Mouse (Mus musculus): ENCODE results near the gene Gabrd. TPM values are rescaled to one million over a fixed set of nuclear protein-coding genes. Genes with fewer than 3 reads are reported as not detected.

Gabrd gene
- polyA plus RNA-seq, 1 experiment from 2014 or later, result 0.21 TPM

DNA sequence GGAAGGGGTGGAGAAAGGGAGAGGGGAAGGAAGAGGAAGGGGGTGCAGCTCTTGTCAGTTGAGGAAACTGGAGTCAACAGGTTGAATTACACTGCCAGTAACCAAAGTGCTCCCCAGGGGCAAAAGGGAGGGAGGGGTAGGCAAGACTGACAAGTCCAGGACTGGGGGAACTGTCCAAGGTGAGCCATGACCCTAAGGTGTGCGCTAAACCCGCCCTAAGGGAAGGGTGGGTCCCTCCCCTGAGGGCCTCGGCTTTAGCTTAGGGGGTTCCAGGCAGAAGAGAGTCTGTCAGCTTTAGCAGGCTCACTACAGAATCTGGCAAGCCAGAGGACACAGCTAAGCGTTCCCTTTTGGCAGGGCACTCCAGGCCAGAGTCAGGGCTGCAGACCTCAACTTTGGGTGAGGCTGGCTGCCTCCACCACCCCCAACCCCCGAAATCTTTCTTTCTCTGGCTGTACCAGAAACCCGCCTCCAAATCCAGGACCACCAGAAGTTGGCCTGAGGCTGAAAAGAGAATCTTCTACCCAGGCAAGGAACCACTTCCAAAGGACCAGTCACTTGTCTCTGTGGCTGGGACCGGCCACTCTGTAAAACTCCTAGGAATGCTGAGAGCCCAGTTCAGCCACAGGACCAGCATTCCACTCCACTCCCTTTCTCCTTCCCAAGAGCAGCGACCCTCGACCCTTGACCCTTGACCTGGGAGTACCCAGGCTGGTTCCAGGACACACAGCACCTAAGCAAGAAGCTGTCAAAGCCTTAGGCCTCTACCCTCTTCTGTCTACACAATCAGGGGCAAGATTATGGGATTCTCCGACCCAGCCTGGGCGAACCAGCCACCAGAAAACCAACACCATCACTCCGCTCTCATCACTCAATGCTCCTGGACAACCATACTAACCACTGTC lies 38.1 kb downstream of the Gabrd start:
- H3K36me3 ChIP-seq, result no peaks in the 10 kb centered on the region
- no peak overlapping the region for H3K9ac ChIP-seq (replicated peaks)
- no peak overlapping the region for H3K4me2 ChIP-seq
- peaks cover 11% of the 10 kb centered on the region; the same call in 1 of the 2 replicates for H3K4me1 ChIP-seq (replicated peaks)
- H3K27me3 ChIP-seq, result peaks cover 84% of the 10 kb centered on the region
- 36% methylated on average over 12 of the region's 12 CpGs for WGBS
- no peak overlapping the region for H3K4me3 ChIP-seq (replicated peaks)
- ATAC-seq (ENCODE audit: insufficient number of reproducible peaks, insufficient read depth, low FRiP score, low TSS enrichment, low read depth), result no peak
- H3K9me3 ChIP-seq, result no peaks in the 10 kb centered on the region
- no peak overlapping the region for H3K27ac ChIP-seq

DNA sequence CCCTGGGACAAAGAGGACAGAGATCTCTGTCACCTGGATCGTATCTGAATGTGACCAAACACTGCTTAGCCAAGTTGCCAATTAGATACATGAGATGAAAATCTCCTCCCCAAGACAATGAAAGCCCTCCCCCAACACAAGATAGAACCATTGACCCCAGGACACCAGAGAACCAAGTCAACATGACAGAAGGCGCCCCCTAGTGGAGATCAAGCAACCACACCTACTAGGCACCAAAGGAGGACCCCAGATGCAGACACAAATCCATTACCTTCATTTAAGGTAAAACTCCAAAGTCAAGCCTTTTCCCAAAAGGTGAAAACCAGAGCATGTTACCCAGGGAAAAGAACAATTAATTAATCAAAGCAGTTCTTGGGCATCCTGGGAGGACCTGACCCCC lies 40.3 kb downstream of the Gabrd start:
- no peaks in the 10 kb centered on the region for H3K9me3 ChIP-seq
- no peak overlapping the region for H3K4me3 ChIP-seq (replicated peaks)
- WGBS, result 49% methylated on average over 2 of the region's 2 CpGs
- no peak overlapping the region for H3K9ac ChIP-seq (replicated peaks)
- no peak overlapping the region for H3K4me2 ChIP-seq
- no peak for ATAC-seq (ENCODE audit: insufficient number of reproducible peaks, insufficient read depth, low FRiP score, low TSS enrichment, low read depth)
- H3K27ac ChIP-seq, result no peak overlapping the region
- H3K36me3 ChIP-seq, result no peaks in the 10 kb centered on the region
- peaks cover 11% of the 10 kb centered on the region; the same call in 1 of the 2 replicates for H3K4me1 ChIP-seq (replicated peaks)
- peaks cover 62% of the 10 kb centered on the region for H3K27me3 ChIP-seq

DNA sequence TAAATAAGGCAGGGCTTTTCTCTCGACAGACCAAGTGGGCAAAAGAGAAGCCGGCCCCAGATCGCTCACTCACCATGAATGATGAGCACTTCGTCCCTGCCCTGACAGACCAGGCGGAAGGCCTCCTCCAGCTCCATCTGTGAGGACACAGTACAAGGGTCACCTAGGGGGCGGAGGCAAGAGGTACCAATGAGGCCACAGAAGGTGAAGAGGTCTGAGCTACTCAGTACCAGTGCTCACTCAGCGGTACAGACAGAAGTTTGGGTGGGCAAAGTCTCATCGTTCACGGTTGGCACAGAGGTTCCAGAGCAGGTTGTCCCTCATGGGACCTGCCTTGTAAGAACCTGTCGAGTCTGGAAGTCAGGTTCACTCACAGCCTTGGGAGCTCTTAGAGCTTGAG lies 41.6 kb downstream of the Gabrd start:
- no peak overlapping the region for H3K27ac ChIP-seq
- no peak overlapping the region for H3K4me2 ChIP-seq
- no peak for ATAC-seq (ENCODE audit: insufficient number of reproducible peaks, insufficient read depth, low FRiP score, low TSS enrichment, low read depth)
- H3K9me3 ChIP-seq, result no peaks in the 10 kb centered on the region
- 0 out of 2 replicates have a peak, but pooled peaks cover 2% of the 10 kb centered on the region for H3K4me1 ChIP-seq (replicated peaks)
- WGBS, result 90% methylated on average over 10 of the region's 10 CpGs
- no peaks in the 10 kb centered on the region for H3K36me3 ChIP-seq
- H3K27me3 ChIP-seq, result peaks cover 50% of the 10 kb centered on the region
- no peak overlapping the region for H3K4me3 ChIP-seq (replicated peaks)
- H3K9ac ChIP-seq (replicated peaks), result no peak overlapping the region

DNA sequence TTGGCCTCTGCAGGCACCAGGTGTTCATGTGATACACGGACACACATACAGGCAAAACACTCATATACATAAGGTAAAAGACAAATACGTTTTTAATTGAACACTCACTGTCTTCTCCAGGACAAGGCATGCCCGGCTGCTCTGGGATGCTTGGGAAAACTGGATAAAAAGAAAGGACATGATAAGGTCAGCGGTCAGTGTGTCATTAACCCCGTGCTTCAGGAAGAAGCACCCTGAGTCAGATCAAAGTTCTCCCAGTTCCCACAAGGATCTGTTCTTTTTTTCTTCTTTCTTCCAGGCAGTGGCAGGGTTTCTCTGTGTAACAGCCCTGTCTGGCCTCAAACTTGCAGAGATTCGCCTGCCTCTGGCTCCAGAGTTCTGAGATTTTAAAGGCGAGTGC lies 43.4 kb downstream of the Gabrd start:
- no peaks in the 10 kb centered on the region for H3K9me3 ChIP-seq
- H3K27me3 ChIP-seq, result peaks cover 32% of the 10 kb centered on the region
- no peak overlapping the region for H3K4me3 ChIP-seq (replicated peaks)
- no peak overlapping the region for H3K27ac ChIP-seq
- H3K9ac ChIP-seq (replicated peaks), result no peak overlapping the region
- no peaks in the 10 kb centered on the region for H3K4me1 ChIP-seq (replicated peaks)
- WGBS, result 78% methylated on average over 7 of the region's 7 CpGs
- no peak for ATAC-seq (ENCODE audit: insufficient number of reproducible peaks, insufficient read depth, low FRiP score, low TSS enrichment, low read depth)
- no peaks in the 10 kb centered on the region for H3K36me3 ChIP-seq
- no peak overlapping the region for H3K4me2 ChIP-seq

DNA sequence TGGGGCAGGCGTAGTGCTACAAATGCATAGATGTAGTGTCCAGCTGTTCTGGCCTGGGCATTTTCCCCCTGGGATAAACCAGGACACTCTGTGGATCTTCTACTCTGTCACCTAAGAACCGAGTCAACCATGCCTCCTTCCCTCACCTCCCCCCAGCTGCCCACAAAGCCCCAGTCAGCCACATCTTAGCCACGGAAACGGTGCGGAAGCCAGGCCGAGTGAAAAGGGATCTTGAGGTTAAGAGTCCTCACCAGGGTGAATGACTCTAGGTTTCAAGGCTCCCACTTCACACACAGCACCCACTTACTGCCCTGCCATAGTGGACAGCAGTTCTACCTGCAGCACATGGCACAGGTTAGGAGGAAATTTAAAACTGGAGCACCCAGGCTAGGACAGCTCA lies 43.9 kb downstream of the Gabrd start:
- no peak overlapping the region for H3K9ac ChIP-seq (replicated peaks)
- no peaks in the 10 kb centered on the region for H3K36me3 ChIP-seq
- H3K9me3 ChIP-seq, result no peaks in the 10 kb centered on the region
- H3K4me1 ChIP-seq (replicated peaks), result no peaks in the 10 kb centered on the region
- no peak overlapping the region for H3K4me3 ChIP-seq (replicated peaks)
- H3K27ac ChIP-seq, result no peak overlapping the region
- WGBS, result 87% methylated on average over 6 of the region's 6 CpGs
- ATAC-seq (ENCODE audit: insufficient number of reproducible peaks, insufficient read depth, low FRiP score, low TSS enrichment, low read depth), result no peak
- peaks cover 27% of the 10 kb centered on the region for H3K27me3 ChIP-seq
- no peak overlapping the region for H3K4me2 ChIP-seq

DNA sequence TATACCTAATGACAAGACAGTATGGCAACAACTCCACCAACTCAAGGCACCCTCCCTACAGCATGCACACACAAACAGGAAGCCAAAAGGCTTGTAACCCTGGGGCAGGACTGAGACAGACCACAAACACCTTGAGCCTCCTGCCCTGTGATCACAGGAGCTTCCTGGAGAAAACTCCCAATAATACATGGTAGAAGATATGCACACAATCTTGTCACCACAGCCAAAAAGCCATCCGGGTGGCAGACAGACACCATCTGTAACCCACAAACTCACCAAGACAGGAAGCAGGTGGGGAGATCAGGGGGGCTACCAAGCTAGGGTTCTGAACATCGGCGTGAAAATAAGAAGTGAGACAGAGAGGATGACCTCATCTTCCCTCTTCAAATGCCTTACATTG lies 45.3 kb downstream of the Gabrd start:
- Histone ChIP-seq H3K4me3 (replicated peaks) (no peak overlapping the region), H3K9me3 (no peaks in the 10 kb centered on the region), H3K4me1 (replicated peaks) (no peaks in the 10 kb centered on the region), H3K36me3 (no peaks in the 10 kb centered on the region), H3K9ac (replicated peaks) (no peak overlapping the region), H3K27ac (no peak overlapping the region), H3K4me2 (no peak overlapping the region), H3K27me3 (peaks cover 13% of the 10 kb centered on the region)
- WGBS, result 90% methylated on average over 3 of the region's 3 CpGs
- ATAC-seq (ENCODE audit: insufficient number of reproducible peaks, insufficient read depth, low FRiP score, low TSS enrichment, low read depth), result no peak

DNA sequence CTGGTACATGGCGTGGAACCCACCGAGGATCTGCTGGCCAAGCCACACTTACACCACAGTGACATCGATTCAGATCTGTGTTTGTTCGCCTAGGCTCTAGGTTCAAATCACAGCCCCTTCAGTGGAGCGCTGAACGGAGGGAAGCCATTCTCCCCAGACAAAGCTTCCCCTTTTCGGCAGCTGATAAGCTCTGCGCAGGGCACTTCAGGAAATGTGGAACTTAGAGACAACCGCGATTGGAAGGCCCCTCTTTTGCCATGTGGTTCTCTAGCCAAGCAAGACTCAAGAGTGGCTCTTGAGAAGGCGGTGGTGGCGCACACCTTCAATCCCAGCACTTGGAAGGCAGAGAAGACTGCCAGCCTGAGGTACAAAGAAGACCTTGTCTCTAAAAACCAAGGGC lies 51.6 kb downstream of the Gabrd start:
- no peaks in the 10 kb centered on the region for H3K36me3 ChIP-seq
- H3K9ac ChIP-seq (replicated peaks), result no peak overlapping the region
- no peak overlapping the region for H3K4me3 ChIP-seq (replicated peaks)
- H3K27me3 ChIP-seq, result peaks cover 46% of the 10 kb centered on the region
- H3K27ac ChIP-seq, result no peak overlapping the region
- no peak for ATAC-seq (ENCODE audit: insufficient number of reproducible peaks, insufficient read depth, low FRiP score, low TSS enrichment, low read depth)
- H3K9me3 ChIP-seq, result no peaks in the 10 kb centered on the region
- H3K4me1 ChIP-seq (replicated peaks), result peaks cover 23% of the 10 kb centered on the region
- WGBS, result 92% methylated on average over 12 of the region's 12 CpGs
- no peak overlapping the region for H3K4me2 ChIP-seq

DNA sequence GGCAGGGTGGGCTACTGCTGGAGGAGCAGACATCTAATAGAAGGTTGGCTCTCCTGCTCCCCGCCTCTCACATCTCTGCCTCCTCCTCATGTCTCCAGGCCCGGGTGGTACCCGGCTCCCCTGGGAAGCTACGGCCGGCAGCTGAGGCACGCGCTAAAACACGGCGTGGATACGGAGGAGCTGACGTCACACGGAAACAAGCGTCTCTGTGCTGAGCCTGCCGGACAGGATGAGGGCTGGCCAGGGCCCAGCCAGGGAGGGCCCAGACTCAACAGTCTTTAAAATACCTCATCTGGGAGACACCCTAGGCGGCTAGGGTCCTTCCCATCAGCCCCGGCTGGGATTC lies 52.3 kb downstream of the Gabrd start:
- peaks cover 46% of the 10 kb centered on the region for H3K27me3 ChIP-seq
- H3K4me3 ChIP-seq (replicated peaks), result peak overlapping the region; percentile 54
- WGBS, result 6% methylated on average over 16 of the region's 16 CpGs
- H3K4me2 ChIP-seq, result peak overlapping the region; percentile 95
- peaks cover 23% of the 10 kb centered on the region for H3K4me1 ChIP-seq (replicated peaks)
- no peaks in the 10 kb centered on the region for H3K9me3 ChIP-seq
- H3K9ac ChIP-seq (replicated peaks), result peak overlapping the region; percentile 64
- no peak overlapping the region for H3K27ac ChIP-seq
- no peaks in the 10 kb centered on the region for H3K36me3 ChIP-seq
- peak; percentile 81 for ATAC-seq (ENCODE audit: insufficient number of reproducible peaks, insufficient read depth, low FRiP score, low TSS enrichment, low read depth)

DNA sequence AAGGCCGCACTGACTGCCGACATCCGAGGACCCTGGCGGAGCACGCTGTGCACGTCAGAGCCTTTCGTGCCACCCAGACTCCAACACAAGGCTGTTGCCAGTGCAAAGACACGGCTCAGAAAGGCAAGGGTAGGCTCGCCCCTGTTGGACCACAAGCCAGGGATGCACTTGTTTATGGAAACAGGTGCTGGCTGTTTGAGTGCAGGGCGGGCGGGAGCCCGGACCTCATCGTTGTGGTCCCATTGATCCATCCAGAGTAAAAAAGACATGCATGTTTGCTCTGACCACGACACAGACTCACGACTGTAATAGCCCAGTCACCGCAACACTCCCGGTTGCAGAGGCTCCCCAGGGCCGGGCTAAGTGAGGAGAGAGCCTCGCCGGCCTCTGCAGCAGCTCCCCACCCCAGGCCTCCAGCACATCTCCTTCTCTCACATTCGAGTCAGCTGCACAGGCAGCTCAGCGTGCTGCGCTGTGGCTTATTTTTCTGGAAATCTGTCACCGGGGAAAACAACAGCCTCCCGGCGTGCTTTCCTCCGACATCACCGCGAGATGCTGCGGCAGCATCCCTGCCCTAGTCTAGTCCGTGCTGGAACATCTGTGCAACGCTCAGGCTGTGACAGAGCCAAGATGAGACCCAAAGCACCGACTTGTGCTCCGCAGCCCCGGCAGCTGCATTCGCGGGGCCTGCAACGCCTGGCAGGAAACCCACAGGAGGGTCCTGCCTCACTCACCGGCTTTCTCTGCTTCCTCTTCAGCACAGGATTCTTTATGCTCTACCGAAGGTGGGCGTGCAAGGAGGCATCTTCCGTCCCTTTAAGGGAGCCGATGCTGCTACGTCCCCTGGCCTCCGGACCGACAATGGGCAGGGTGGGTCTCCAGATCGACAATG lies 53.0 kb downstream of the Gabrd start:
- peak; percentile 57 for ATAC-seq (ENCODE audit: insufficient number of reproducible peaks, insufficient read depth, low FRiP score, low TSS enrichment, low read depth)
- no peaks in the 10 kb centered on the region for H3K36me3 ChIP-seq
- H3K27ac ChIP-seq, result no peak overlapping the region
- 11% methylated on average over 47 of the region's 47 CpGs for WGBS
- peak overlapping the region; percentile 64 for H3K9ac ChIP-seq (replicated peaks)
- peak overlapping the region; percentile 95 for H3K4me2 ChIP-seq
- H3K4me1 ChIP-seq (replicated peaks), result peaks cover 23% of the 10 kb centered on the region
- peak overlapping the region; percentile 54 for H3K4me3 ChIP-seq (replicated peaks)
- H3K9me3 ChIP-seq, result no peaks in the 10 kb centered on the region
- peaks cover 46% of the 10 kb centered on the region for H3K27me3 ChIP-seq

DNA sequence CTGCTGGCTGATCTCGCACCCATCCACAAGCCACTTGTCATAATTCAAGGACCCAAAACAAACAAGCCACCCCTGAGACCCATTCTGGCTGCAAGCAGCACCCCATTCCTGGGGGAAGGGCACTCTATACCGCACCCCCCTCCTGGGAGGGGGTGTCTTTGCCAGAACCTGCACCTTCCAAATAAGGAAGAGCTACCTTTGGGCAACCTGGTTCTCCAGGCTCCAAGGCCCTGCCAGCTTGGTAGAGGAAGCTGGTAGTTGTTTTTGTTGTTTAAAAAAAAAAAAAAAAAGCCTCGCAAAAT lies 53.7 kb downstream of the Gabrd start:
- peak overlapping the region; percentile 54 for H3K4me3 ChIP-seq (replicated peaks)
- WGBS, result 61% methylated on average over 3 of the region's 3 CpGs
- no peaks in the 10 kb centered on the region for H3K36me3 ChIP-seq
- H3K4me1 ChIP-seq (replicated peaks), result peaks cover 23% of the 10 kb centered on the region
- peak overlapping the region; percentile 95; the same call in 1 of the 2 replicates for H3K4me2 ChIP-seq
- H3K9ac ChIP-seq (replicated peaks), result no peak overlapping the region
- peaks cover 46% of the 10 kb centered on the region for H3K27me3 ChIP-seq
- ATAC-seq (ENCODE audit: insufficient number of reproducible peaks, insufficient read depth, low FRiP score, low TSS enrichment, low read depth), result no peak
- no peaks in the 10 kb centered on the region for H3K9me3 ChIP-seq
- H3K27ac ChIP-seq, result no peak overlapping the region

DNA sequence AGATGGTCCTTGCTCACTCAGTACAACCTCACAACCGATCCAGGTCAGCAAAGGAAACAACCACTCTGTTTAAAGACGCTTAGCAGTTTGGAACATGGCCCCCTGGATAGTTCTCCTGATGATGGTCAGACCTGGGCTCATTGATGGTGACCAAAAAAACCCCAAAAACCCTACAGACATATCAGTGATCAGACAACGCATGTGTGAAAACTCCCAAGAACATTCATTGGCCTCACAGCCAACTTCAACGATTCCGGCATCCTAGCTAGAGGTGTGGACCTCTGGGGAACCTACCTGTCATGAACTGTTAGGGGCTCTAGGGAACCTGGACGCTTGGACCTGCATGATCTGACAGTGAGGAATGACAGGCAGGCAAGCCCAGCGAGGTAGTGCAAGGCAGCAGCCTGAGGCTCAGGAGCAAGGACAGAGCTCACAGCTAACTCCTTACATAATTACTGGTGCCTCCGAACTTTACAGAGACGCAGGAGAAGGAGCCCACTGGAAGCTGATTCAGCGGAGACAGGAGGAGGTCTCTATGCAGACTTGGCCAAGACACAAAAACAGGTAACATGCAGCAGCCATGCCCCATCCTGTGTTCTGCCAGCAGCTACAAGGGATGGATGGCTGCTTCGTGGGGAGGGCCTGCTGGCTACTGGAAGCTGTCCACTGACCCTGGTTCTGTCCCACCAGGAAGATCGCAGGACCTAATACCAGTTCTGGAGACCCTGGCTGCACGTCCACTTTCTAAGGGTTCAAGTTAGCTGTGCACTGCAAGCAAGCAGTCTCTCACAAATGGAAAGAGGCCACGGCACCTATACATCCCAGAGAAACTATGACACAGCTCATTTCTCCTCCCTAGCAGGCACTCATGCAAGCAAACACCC lies 54.3 kb downstream of the Gabrd start:
- H3K9ac ChIP-seq (replicated peaks), result no peak overlapping the region
- peaks cover 46% of the 10 kb centered on the region for H3K27me3 ChIP-seq
- 74% methylated on average over 14 of the region's 14 CpGs for WGBS
- H3K36me3 ChIP-seq, result no peaks in the 10 kb centered on the region
- no peak overlapping the region for H3K27ac ChIP-seq
- H3K4me2 ChIP-seq, result no peak overlapping the region
- H3K9me3 ChIP-seq, result no peaks in the 10 kb centered on the region
- ATAC-seq (ENCODE audit: insufficient number of reproducible peaks, insufficient read depth, low FRiP score, low TSS enrichment, low read depth), result no peak
- peaks cover 23% of the 10 kb centered on the region for H3K4me1 ChIP-seq (replicated peaks)
- no peak overlapping the region for H3K4me3 ChIP-seq (replicated peaks)

All from limb, embryonic 12.5 days (tissue).